Mouse (Mus musculus) ES-Bruce4 (cell line): ENCODE data around the gene Cfap43. TPM values are rescaled to one million over a fixed set of nuclear protein-coding genes. Genes with fewer than 3 reads are reported as not detected.

Experiments used
- H3K27ac ChIP-seq: 2 replicates; pipeline ENCODE4 v1.5.1; 2012; ENCODE audit warnings: low read length, inconsistent platforms; ENCODE audit not compliant: insufficient read depth
- H3K27me3 ChIP-seq: 2 replicates; pipeline ENCODE4 v1.6.1; 2012; ENCODE audit warnings: mild to moderate bottlenecking, low read length, inconsistent platforms; ENCODE audit not compliant: control insufficient read depth, poor library complexity, insufficient read depth, severe bottlenecking
- H3K36me3 ChIP-seq: 2 replicates; pipeline ENCODE4 v1.6.1; 2012; ENCODE audit warnings: inconsistent platforms, mild to moderate bottlenecking, low read length, moderate library complexity; ENCODE audit not compliant: control insufficient read depth, poor library complexity, insufficient read depth, severe bottlenecking
- H3K4me1 ChIP-seq: one replicate; pipeline ENCODE4 v1.8.1; 2011; ENCODE audit warnings: low read length; ENCODE audit not compliant: control insufficient read depth, insufficient read depth
- H3K4me3 ChIP-seq: 2 replicates; pipeline ENCODE4 v1.5.1; 2011; ENCODE audit warnings: low read depth, mild to moderate bottlenecking, low read length
- H3K9ac ChIP-seq: 2 replicates; pipeline ENCODE4 v1.6.1; 2012; ENCODE audit warnings: low read depth, mild to moderate bottlenecking, inconsistent platforms; ENCODE audit not compliant: poor library complexity, severe bottlenecking
- H3K9me3 ChIP-seq: replicated peaks from 2 replicates; pipeline ENCODE4 v1.6.1; 2012; ENCODE audit warnings: mild to moderate bottlenecking, low read length, inconsistent platforms; ENCODE audit not compliant: control insufficient read depth, poor library complexity, insufficient read depth, severe bottlenecking
- CTCF ChIP-seq: IDR thresholded peaks from one replicate; pipeline ENCODE4 v1.8.1; 2011; ENCODE audit warnings: low read depth, low read length
- EP300 ChIP-seq: IDR thresholded peaks from 2 replicates; pipeline ENCODE4 v1.6.1; 2011; ENCODE audit warnings: low read depth, low read length; ENCODE audit not compliant: insufficient read depth
- POLR2A ChIP-seq: IDR thresholded peaks from one replicate; pipeline ENCODE4 v1.8.1; 2011; ENCODE audit warnings: low read length; ENCODE audit not compliant: insufficient read depth
- polyA plus RNA-seq: library from polyadenylated mRNA; stranded (reverse); fragments of >200 nt; gene quantifications from 2 replicates; pipeline ENCODE4 v1.2.4, GENCODE M21; 2011; ENCODE audit warnings: low read depth; ENCODE audit not compliant: missing spikeins, insufficient read depth, insufficient read length

Cfap43 gene
- polyA plus RNA-seq, 1 experiment = 10.4 TPM

DNA sequence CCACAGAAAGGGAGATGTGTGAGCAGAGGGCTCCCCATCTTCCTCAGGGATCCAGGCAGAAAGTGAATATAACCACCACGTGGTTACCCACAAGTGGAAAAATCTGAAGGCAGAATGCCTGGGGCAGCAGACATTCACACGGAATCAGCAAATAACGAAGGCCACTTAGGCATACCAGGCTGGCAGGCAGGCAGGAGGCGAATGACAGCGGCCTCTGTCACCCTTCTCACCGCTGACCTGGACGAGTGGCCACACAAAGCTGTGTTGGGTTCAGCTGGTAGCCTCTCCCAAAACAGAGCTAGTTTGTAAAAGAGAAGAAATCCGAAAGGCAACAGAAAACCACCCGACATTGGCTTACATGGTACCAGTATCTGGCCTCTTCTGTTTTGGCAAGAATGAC is 1.1 kb downstream of the Cfap43 start:
- no peaks in the 10 kb centered on the region for H3K36me3 ChIP-seq
- H3K9ac ChIP-seq = no peak overlapping the region
- H3K4me1 ChIP-seq = no peaks in the 10 kb centered on the region
- no peak overlapping the region for H3K4me3 ChIP-seq
- no peaks in the 10 kb centered on the region for H3K9me3 ChIP-seq
- H3K27ac ChIP-seq = no peak overlapping the region
- no peak for TF ChIP-seq CTCF
- TF ChIP-seq POLR2A = no peak
- TF ChIP-seq EP300 = no peak
- no peaks in the 10 kb centered on the region; the same call in 1 of the 2 replicates for H3K27me3 ChIP-seq

DNA sequence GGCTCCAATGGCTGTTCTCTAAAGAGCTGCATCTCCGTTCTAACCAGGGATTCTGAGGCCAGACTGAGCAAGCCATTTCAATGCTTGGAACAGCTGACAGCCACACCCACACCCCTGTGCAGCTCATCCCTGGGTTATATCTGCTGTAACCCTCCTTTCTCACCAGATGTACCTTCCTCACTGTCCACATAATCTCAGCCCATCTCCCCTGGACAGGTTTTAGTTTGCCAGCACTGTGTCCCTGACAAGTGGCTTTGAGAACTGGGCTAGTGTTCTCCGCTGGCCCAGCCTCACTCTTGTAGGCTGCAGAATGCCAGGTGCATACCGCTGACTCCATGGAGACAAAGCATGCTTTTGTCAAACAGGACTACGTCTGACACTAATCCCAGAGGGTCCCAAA is 1.7 kb downstream of the Cfap43 start:
- H3K4me1 ChIP-seq = no peaks in the 10 kb centered on the region
- H3K9me3 ChIP-seq = no peaks in the 10 kb centered on the region
- TF ChIP-seq CTCF (no peak), EP300 (no peak), POLR2A (no peak)
- H3K27me3 ChIP-seq = no peaks in the 10 kb centered on the region; the same call in 1 of the 2 replicates
- no peak overlapping the region for H3K4me3 ChIP-seq
- H3K27ac ChIP-seq = no peak overlapping the region
- H3K36me3 ChIP-seq = no peaks in the 10 kb centered on the region
- no peak overlapping the region for H3K9ac ChIP-seq

GRCm38 (mm10) chr19:47915251-47915650 is 3.8 kb downstream of the Cfap43 start:
- Histone ChIP-seq H3K27ac (no peak overlapping the region), H3K4me3 (no peak overlapping the region), H3K27me3 (no peaks in the 10 kb centered on the region; the same call in 1 of the 2 replicates), H3K9ac (no peak overlapping the region), H3K9me3 (no peaks in the 10 kb centered on the region), H3K4me1 (no peaks in the 10 kb centered on the region), H3K36me3 (no peaks in the 10 kb centered on the region)
- no peak for TF ChIP-seq EP300
- no peak for TF ChIP-seq POLR2A
- no peak for TF ChIP-seq CTCF

DNA sequence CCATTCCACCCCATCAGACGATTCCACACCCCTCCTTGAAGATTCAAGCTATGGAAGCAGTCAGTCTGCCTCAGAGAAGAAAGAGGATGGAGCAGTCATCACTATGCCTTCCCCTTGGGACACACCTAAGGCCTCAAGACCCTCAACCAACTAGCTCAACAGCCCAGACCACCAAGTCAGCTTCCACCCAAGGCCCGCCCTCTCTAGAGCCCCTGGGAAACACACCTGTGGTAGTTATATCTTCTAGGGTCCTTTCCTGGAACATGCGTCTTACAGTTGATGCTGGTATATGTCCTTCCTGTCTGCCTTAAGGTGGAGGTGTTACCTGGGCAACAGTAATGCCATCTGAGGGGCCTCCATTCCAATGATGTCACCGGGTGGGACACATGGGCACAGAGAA is 4.9 kb downstream of the Cfap43 start:
- H3K9me3 ChIP-seq = no peaks in the 10 kb centered on the region
- H3K9ac ChIP-seq = no peak overlapping the region
- H3K4me3 ChIP-seq = no peak overlapping the region
- no peak overlapping the region for H3K27ac ChIP-seq
- H3K4me1 ChIP-seq = no peaks in the 10 kb centered on the region
- H3K27me3 ChIP-seq = no peaks in the 10 kb centered on the region; the same call in 1 of the 2 replicates
- H3K36me3 ChIP-seq = no peaks in the 10 kb centered on the region
- no peak for TF ChIP-seq EP300
- no peak for TF ChIP-seq CTCF
- no peak for TF ChIP-seq POLR2A

GRCm38 (mm10) chr19:47913344-47913743 is 5.7 kb downstream of the Cfap43 start:
- TF ChIP-seq CTCF (no peak), EP300 (no peak), POLR2A (no peak)
- H3K9ac ChIP-seq = no peak overlapping the region
- H3K4me1 ChIP-seq = peaks cover 4% of the 10 kb centered on the region
- H3K9me3 ChIP-seq = no peaks in the 10 kb centered on the region
- no peaks in the 10 kb centered on the region for H3K27me3 ChIP-seq
- H3K27ac ChIP-seq = no peak overlapping the region
- H3K4me3 ChIP-seq = no peak overlapping the region
- no peaks in the 10 kb centered on the region for H3K36me3 ChIP-seq

GRCm38 (mm10) chr19:47910751-47911150 is 8.3 kb downstream of the Cfap43 start:
- no peaks in the 10 kb centered on the region for H3K27me3 ChIP-seq
- H3K36me3 ChIP-seq = no peaks in the 10 kb centered on the region
- TF ChIP-seq EP300 = no peak
- no peak for TF ChIP-seq CTCF
- no peak for TF ChIP-seq POLR2A
- H3K9ac ChIP-seq = no peak overlapping the region
- peaks cover 4% of the 10 kb centered on the region for H3K4me1 ChIP-seq
- no peak overlapping the region for H3K4me3 ChIP-seq
- H3K9me3 ChIP-seq = no peaks in the 10 kb centered on the region
- H3K27ac ChIP-seq = no peak overlapping the region
